Mouse (Mus musculus) G1E-ER4 (cell line): ENCODE data around the gene Necap1. TPM values are rescaled to one million over a fixed set of nuclear protein-coding genes. Genes with fewer than 3 reads are reported as not detected.

Source experiments
- GATA1 ChIP-seq: IDR thresholded peaks from one replicate; pipeline ENCODE4 v1.8.0; 2012; ENCODE audit warnings: low read length, inconsistent platforms
- polyA plus RNA-seq: library from polyadenylated mRNA; stranded (reverse); fragments of >175 nt; gene quantifications from 2 replicates; pipeline ENCODE4 v1.2.3, GENCODE M21; 2012

Necap1 gene
- 15.8 and 20.3 TPM in 2 replicates for polyA plus RNA-seq

DNA sequence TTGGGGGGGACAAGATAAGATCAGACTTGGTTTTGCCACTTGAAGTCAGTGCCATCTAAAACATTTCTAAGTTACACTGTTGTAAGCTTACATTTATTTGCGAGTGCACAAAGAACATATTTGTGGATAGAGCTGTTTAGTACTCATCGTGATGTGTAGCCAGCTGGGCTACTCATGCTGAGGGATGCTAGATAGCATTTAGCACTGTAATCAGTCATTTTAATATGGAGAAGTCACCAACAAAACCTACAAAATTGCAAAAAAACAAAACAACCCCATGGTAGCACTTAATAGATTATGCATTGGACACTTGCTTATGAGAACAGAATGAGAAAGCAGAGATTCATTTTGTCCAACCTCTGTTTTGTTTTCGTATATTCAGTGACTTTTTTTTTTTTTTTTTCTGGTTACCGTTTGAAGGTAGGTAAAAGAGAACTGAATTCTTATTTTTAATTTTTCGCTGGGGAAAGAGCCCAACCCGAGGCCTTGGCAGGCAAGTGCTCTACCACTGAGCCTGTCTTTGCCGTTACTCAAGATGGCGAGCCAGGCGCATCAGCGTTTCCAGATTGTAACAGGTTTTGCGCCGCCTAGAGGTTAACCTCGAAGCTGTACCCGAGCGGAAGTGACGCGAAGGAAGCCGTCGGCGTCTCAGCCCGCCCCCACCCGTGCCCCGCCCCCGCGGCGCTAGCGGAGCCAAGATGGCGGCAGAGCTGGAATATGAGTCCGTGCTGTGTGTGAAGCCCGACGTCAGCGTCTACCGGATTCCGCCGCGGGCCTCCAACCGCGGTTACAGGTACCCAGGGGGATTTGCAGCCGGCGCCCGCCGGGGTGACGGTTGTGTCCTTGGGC is at the start of gene Necap1:
Gene Necap1, plus strand, starts transcription at position 604 of the 849 bp plus-strand sequence.
- TF ChIP-seq GATA1, result no peak

DNA sequence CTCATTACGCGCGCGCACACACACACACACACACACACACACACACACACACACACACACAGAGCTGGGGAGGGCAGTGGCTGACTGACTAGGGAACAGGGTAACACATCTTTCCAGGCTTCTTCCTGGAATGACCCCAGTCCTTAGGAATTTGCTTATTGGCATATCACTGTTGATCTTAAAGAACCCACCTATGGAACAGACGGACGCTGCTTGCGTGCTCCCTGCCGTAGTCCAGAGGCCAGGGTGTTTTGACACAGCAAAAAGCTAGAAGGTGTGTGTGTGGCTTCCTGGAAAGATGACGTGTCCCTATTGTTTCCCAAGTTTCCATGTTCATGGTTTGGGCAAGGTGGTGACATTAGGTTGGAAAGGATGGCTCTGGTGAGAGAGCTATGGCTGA is 49.1 kb upstream of the Necap1 start:
- TF ChIP-seq GATA1, result no peak

DNA sequence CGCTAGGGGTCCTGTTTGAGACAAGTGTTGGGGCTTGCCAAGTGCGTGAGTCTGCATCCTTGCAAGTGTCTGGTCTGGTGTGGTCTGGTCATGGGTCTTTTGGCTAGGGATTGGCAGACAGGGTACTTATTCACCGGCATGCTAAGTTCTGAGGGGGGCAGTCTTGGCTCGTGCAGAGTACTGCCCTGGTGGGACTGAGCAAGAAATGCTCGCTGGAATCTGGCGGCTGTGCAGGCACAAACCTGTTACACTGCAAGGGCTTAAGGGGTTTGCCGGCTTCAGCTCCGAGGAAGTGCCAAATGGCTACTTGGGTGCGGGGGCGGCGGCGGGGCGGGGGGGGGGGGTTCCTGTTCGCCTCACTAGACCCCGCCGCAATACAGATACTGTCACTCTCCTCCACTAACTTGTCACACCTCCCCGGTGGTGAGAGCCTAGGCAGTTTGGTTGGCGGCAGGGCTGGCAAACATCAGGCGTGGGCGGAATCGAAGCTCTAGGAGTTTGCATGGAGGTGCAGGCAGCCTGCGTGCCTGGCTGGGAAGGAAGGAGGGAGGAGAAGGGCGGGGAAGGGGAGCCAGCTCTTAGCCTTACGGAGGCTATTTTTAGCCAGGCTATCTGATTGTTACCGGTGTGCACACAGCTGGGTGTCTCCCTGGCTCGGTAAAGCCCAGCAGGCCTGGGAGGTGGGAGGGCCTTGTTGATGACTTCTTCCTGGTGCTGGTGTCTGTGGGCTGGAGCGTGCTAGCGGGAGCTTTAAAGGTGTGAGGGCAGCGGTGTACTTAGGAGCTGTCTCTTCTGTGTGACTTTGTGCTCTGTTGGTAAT is 48.1 kb upstream of the Necap1 start:
- TF ChIP-seq GATA1, result no peak

- no peak for TF ChIP-seq GATA1
Observed at GRCm38 (mm10) chr6:122828086-122828485, 46.2 kb upstream of the Necap1 start.

- no peak for TF ChIP-seq GATA1
Observed at GRCm38 (mm10) chr6:122832880-122833279, 41.4 kb upstream of the Necap1 start.

GRCm38 (mm10) chr6:122834365-122834764 is 39.9 kb upstream of the Necap1 start:
- TF ChIP-seq GATA1, result no peak

- no peak for TF ChIP-seq GATA1
Observed at GRCm38 (mm10) chr6:122836974-122837373, 37.3 kb upstream of the Necap1 start.

DNA sequence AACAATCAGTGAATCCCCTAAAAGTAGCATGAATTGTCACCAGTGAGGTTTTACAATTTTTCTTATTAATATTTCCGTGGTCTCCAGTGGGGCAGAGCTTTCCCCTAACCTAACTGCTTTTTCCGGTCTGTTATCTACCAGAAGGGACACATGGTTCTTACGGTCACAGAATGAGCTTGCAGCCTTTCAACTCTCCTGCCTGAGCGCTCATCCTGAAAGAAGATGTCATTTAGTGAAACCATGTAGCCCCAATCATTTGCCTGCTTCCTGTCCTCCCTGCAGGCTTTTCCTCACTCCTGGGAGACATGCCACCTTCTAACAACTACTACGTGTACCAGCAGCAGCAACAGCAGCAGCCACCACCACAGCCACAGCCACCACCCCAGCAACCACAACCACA is 36.7 kb upstream of the Necap1 start:
- TF ChIP-seq GATA1, result no peak

DNA sequence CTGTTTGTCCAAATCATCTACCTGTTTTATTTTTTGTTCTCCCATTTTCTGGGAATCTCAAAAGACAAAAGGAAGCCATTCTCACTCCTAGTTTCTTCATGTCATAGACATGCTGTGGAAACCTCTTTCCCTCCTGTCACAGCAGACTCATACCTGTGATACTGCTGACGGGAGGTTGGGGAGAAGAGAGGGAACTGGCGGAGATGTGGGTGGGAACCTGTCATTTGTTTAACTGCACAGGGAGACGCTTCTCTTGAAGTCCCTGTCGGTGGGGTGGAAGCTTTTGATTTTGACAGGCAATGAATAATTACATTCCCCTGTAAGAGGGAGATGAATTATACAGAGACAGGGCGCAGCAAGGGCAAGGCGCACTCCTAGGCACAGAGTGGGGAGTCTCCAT is 30.5 kb upstream of the Necap1 start:
- no peak for TF ChIP-seq GATA1

- no peak for TF ChIP-seq GATA1
Observed at GRCm38 (mm10) chr6:122852696-122853095, 21.6 kb upstream of the Necap1 start.

DNA sequence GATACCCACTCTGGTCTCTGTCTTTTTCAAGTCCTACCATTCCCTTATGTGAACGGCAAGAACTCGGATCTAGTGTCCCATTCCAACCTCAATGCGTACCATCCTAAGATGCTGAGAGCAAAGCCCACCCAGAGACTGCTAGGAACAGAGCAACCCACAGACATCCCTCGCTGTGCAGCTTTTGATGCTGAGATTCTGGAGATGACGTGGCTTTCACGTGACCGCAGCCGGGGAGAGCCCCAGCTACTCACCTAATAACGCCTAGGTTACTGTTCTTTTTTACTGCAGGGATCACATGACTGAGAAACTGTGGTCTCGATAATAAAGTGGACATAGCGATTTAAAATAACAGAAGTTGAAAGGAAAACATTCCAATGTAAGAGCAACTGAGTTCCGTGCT is 19.7 kb upstream of the Necap1 start:
- no peak for TF ChIP-seq GATA1

GRCm38 (mm10) chr6:122855955-122856354 is 18.3 kb upstream of the Necap1 start, which contains the start of gene C3ar1:
Gene C3ar1, minus strand, starts transcription at chr6:122856161.
- TF ChIP-seq GATA1, result peak; percentile 84

DNA sequence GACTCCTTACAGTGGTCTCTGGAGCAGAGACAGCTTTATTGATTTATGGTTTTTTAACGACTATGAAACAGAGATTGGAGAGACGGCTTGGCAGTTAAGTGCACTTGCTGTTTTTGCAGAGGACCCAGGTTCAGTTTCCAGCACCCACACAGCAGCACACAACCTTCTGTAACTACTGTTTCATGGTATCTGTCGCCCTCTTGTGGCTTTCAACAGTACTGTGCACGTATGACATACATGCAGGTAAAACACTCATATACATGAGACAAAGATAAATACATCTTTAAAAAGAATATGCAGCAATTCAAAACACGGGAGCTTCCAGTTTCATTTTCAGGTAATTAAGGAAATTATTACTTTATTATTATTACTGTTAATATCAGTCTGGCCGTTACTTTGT is 11.8 kb upstream of the Necap1 start:
- no peak for TF ChIP-seq GATA1

- TF ChIP-seq GATA1, result no peak
Observed at GRCm38 (mm10) chr6:122862871-122863270, 11.4 kb upstream of the Necap1 start.

DNA sequence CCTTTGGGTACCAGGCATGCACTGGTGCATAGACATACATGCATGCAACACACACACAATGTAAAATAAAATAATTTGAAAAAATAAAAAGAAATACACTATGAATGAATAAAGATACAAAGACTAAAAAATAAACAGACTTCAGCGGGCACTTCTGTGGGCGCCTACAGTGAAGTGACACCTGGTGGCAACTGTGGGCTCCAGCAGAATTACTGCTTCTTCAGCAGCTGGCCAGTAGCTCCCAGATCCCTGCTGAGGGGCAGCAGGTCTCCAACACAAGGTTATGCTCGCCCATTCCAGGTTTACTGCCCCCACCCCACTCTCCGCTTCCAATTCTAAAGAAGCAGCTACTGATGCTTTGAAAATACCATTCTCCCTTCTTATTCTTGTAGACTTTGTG is 6.4 kb upstream of the Necap1 start:
- no peak for TF ChIP-seq GATA1

- TF ChIP-seq GATA1, result no peak
Observed at GRCm38 (mm10) chr6:122869846-122870245, 4.4 kb upstream of the Necap1 start.
